Mouse (Mus musculus): ENCODE measurements around the gene Gpank1.
A peak's percentile ranks its signal among the peaks of the same experiment; 100 is the strongest.
"Not testable (repeated sequence)": the region's sequence is repeated elsewhere in the genome, so short reads cannot be mapped to it uniquely, and the experiment has no call there.

The Gpank1 gene

DNA sequence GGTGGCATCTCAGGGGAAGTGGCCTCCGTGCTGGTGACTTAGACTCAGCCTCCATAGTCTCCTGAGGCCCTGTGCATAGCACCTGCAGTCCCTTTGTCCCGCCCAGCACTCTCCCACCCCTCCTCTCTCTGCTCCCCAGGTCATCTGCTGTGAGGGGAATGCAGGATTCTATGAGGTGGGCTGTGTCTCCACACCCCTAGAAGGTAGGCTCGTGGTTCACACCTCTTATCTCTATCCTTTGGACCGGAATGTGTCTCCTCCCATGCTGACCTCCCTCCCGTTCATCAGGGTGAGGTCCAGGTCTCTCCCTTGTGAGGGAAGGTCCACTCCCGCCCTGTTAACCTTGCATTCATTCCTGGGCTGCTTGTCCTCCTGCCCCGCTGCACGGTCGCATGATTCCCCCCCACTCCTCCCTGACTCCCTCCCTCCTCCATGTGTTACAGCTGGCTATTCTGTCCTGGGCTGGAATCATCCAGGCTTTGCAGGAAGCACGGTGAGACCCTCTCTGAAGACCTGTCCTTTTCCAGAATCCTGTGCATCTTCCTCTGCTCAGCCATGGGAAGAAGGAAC is 21.0 kb upstream of the Gpank1 start:
- no peak for DNase-seq (ENCODE audit: low read depth)

DNA sequence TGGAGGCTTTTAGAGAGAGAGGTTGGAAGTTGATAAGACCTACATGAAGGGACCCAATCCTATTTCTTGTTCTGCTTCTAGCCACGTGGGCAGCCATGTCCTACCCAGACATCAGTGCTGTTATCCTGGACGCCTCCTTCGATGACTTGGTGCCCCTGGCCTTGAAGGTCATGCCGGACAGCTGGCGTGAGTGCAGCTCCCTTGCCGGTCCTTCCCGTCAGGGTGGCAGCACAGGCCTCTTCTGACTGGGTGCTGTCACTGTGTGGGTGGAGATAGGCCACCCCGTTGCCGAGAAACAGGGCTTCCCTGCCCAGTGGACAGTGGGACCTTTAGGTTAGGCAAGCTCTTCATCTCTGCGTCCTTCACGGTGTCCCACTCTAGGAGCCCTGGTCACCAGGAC is 20.1 kb upstream of the Gpank1 start:
- no peak for DNase-seq (ENCODE audit: low read depth)

DNA sequence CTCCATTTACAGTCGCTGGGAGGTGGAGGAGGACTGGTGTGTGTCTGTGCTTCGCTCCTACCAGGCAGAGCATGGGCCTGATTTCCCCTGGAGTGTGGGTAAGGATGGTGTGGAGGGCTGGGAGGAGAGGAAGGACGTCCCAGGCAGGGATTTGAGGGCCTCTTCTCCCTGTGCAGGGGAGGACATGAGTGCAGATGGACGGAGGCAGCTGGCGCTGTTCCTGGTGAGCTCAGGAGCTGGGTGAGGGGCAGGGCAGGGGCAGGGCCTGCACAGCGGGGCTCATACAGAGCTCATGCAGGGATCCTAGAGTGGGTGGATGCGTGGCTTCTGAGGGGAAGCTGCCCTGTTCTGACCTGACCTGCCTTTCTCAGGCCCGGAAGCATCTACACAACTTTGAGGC is 19.0 kb upstream of the Gpank1 start:
- no peak for DNase-seq (ENCODE audit: low read depth)

DNA sequence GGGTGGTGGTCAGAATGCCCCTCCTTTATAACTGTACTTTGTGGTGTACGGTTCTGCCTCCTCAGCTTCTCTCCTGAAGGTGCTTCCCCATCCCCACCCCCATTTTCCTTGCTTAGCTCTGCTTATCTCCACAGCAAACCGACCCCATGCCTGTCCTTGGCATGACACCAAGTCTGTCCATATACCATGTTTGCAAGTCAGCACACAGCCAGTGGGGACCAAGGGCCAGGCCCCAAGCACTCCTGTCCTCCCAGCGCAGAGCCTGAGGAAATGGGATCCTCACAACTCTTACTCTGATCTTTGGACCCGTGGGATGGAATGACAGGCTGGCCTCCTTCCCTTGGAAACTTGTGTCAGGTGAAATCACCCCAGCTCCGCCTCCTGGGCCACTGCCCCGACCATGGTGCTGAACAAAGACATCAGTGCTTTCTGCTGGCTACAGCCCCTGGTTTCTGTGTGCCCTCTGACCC is 18.0 kb upstream of the Gpank1 start:
- peak; percentile 53 for DNase-seq (ENCODE audit: low read depth)

DNA sequence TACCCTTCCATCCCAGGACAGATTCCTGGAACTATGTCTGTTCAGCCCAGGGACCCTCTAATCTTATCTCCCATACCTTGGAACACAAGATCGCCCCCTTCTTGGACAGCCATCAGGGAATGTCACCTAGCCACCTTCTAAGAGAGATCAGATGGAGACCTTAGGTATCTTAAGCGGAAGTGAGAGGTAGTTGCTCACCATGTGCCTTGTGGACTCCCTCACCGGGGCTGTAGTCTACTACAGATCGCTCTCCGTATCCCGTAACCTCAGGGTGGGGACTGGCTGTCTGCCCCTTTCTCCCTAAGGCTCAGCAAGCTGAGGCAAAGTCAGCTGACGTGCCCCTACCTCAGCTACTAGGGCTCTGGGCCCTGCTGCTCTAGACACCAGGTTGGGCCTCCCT is 17.2 kb upstream of the Gpank1 start:
- no peak for DNase-seq (ENCODE audit: low read depth)

DNA sequence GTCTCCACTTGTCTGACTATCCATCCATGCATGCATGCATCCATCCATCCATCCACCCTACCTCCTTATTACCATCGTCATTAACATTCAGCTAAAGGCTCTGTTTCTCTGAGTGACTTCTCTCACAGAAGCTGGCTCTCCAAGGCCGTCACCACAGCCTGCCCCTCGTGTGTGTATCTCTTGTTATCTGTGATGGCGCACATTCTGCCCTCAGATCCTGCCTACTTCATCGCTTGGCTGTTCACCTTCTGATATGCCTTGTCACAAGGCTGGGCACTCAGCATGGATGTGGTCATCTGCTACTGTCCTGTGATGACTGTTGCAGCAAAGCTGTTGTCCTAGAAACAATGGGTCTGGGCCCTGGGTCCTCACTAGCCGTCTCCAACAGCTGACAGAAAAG is 16.5 kb upstream of the Gpank1 start:
- no peak for DNase-seq (ENCODE audit: low read depth)

DNA sequence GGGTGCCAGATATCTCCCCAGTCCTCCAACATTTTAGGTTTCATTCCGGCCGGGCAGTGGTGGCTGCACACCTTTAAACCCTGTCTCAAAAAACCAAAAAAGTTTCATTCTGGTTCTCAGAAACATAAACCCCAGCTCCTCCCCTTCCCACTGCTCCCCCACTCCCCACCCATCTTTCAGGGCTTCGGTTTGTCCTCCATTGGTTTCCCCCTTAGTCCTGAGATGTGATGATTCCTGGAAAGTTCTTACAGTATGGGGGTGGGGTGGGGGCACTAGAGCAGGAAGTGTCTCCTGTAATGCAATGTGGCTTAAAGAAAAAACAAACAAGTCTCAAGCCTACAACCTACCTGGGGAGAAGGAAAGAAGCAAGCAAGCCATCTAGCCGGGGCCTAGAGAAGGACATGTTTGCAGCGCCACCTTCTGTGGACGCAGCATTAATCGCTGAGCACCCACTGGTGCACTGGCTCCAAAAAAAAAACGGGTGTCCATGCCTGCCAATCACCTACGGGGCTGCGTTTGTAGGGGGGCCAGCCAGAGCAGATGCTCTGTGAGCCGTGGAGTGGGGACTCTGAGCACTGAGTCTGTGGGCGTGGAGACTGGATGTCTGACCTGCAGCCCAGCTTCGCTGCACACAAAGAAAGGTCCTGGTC is 15.4 kb upstream of the Gpank1 start:
- DNase-seq (ENCODE audit: low read depth), result peak; percentile 64

DNA sequence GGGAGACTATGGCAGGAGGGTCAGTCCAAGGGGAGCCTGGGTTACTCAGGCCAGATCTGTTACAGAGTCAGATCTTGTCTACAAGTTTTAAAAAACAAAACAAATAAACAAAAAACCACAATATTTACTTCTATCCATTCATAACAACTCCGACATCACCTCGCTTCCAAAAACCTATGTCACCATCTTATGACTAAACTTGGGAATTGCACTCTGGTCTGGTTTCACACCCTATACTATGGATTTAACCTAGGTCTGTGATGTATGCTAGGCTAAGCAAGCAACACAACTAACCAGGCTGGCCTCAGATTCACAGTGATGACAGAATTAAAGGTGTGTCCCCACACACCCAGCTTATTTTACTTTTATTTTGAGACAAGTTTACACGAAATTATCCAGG is 14.7 kb upstream of the Gpank1 start:
- peak; percentile 47 for DNase-seq (ENCODE audit: low read depth)

DNA sequence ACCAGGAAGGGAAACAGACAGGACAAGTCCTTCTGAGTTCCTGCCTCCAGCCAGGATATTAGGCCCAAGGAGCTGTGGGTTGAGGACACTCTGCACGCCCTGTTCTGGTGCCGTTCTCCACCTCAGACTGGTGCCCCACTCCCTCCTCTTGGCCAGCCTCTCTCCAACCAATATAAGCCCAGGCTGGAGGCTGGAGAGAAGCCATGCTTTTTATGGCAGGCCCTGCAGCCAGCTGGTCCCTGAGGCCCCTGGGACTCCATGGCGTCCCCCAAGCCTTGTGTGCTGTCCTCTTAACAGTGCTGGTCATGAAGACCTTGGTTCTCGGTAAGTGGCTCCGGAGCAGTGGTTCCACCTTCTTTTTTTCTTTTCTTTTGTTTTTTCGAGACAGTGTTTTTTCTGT is 13.2 kb upstream of the Gpank1 start, which contains the start of gene Ly6g5c:
Gene Ly6g5c (plus strand): TSS at position 183 of the 400 bp plus-strand sequence.
- DNase-seq (ENCODE audit: low read depth), result no peak

DNA sequence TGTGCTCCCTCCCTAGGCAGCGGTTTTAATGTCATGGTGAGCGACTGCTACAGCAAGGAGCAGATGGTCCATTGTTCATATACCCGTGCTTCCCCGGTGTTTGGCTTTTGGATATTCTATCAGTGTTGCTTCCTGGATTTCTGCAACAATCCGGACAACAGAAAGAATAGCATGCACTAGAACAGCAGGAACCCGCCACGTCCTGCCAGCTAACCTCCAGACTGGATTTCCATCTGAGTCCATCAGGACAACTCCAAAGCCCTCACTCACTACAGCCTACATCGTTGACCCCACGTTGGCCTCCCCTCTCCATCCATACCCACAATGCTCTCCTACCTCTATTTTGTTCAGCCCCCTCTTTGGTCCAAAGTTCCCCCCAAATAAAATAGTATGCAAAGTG is 9.5 kb upstream of the Gpank1 start:
- DNase-seq (ENCODE audit: low read depth), result no peak

DNA sequence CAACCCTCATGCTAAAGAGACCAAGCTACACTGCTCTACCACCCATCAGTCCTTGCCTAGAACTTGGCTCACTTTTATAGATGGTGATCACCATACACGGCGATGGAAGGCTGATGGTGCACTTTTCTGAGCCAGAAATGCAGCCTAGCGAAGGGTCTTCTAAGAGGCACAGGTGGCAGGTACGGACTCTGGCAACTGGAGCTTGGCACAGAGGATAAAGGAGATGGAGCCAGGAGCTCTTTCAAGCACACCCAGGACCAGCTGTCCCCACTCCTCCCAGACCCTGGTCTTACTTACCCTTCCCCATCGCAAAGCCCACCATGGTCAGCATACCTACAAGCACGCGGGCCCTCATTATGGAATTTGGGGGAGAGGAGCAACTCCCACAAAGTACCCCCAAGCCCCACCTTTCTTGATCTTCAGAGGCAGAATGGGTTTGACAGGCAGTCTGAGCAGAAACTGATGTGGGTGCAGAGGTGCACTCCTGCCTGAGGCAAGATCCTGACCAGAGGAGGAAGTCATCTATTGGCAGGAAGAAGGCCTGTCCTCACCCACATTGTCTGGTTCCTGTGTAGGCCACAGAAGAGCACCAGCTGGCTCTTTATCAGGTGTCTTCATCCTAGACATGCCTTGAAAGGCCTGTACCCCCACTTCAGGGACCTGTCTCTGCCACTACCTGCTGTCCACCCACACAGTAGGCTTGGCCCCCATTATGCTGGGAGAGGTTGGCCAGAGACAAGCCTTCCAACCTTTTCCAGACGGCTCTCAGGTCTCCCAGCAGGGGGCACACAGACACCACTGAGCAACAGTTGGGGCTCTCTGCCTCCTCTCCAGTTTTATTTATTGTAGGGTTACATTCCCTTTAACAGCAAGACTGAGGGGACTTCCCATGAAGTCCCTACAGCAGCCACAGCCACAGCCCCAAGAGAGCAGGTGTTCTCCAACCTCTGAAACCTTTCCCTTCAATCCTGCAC is 5.9 kb upstream of the Gpank1 start, which contains the start of gene Ly6g5b:
Gene Ly6g5b (minus strand): TSS at position 383 of the 974 bp plus-strand sequence.
- DNase-seq (ENCODE audit: low read depth), result peak; percentile 72

DNA sequence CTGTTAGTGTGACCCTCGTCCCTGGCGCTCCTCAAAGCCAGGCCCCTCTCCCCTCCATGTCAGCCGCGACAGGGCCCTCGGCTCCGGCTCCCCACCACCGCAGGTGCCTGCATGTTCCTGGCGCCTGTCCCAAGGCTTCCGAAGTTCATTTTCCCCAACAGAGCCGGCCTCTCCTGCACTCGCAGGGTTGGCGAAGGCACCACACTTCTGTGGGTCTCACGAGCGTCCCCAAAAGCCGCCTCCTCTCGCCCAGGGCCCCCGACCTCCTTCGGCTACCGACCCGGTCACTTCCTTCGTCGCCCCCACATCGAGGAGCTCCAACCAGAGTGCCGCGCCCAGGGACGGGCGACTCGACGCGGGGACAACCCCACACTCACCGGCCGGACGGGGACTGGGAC is 511 bp upstream of the Gpank1 start:
- no peak for DNase-seq (ENCODE audit: low read depth)

DNA sequence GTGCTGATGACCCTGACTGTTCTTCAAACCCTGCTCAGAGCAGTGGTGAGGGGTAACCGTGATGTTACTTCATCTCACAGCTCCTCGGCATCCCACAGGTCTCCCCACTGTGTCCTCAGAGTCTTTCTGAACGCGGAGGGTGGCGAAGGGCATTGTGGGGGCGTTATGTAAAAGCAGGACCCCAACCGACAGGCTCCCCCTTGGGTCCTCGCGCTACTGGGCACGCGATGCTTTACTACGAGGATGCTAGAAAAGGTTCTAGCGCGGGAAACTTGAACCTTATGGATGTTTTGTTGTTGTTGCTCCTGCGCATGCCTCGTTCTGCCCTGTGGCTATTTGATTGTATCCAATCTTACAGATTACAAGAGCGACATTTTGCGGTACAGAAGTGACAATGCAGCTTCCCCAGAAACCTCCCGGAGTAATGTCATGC is 632 bp downstream of the Gpank1 start, which contains the start of gene Csnk2b:
Gene Csnk2b (minus strand): TSS at position 183 of the 433 bp plus-strand sequence.
- peak; percentile 82 for DNase-seq (ENCODE audit: low read depth)

DNA sequence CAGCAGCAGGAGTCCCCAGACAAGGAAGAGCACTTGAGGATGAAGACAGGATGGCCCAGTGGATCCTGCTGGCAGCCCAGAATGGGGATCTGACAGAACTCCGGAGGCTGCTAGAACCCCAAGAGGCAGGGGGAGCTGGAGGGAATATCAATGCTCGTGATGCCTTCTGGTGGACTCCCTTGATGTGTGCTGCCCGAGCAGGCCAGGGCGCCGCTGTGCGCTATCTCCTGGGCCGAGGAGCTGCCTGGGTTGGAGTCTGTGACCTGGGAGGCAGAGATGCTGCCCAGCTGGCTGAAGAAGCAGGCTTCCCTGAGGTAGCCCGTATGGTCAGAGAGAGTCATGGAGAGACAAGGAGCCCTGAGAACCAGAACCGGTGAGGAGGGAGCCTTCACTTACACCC is 2.0 kb downstream of the Gpank1 start:
- not testable (repeated sequence) for DNase-seq (ENCODE audit: low read depth)

DNA sequence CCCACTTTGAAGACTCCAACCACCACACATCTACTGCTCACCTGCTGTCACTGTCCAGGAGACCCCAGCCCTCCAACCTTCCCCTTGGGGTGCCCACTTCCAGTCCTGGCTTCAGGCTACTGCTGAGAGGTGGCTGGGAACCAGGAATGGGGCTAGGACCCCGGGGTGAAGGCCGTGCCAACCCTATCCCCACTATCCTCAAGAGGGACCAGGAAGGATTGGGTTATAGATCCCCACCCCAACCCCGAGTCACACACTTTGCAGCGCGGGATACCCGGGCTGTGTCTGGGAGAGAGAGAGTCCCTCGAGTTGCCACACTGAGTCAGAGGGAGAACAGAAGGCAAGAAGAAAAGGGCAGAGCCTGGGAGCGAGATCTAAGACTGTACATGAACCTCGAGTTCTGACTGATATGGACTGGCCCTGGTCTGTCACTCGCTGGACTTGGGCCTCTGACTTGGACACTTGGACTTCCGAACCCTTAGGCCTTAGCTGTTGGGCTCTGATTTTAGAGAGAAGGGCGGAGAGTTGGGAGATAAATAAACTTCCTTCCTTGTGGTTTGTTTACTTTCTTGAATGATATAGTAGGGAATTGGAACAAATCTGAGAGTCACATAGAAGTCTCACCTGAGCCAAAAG is 3.1 kb downstream of the Gpank1 start:
- not testable (repeated sequence) for DNase-seq (ENCODE audit: low read depth)

DNA sequence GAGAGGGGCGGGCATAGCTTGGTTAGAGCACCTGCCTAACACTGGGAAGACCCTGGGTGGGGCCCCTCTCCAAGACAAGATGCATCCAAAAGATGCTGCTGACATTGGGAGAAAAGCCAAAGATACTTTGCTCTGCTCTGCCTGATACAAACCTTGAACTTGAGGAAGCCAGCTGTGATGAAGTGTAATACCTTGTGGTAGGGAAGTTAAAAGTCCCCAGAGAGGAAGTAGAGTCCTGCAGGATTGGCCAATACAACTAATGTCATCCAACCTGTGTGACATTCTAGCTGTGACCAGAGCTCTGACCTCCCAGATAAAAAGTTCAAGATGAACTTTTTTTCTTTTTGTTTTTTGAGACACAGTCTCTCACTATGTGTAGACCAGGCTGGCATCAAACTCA is 3.8 kb downstream of the Gpank1 start:
- peak; percentile 53 for DNase-seq (ENCODE audit: low read depth)

DNA sequence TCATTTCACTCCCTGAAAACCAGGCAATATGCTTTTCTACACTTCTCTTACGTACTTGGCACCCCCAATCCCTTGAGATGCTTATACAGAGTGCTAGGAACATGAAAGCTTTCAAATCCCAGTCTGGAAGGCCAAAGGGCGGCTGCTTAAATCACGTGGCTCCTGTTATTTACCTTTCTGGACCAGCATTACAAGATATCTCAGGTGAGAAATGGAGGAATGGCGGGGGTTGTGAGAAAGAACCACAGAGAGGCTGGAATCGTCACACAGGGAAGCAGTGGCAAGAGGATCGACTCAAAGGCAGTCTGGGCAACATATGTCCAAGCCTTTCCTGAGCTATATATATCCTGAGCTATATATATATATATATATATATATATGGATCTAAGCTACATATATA is 4.3 kb downstream of the Gpank1 start:
- no peak for DNase-seq (ENCODE audit: low read depth)

DNA sequence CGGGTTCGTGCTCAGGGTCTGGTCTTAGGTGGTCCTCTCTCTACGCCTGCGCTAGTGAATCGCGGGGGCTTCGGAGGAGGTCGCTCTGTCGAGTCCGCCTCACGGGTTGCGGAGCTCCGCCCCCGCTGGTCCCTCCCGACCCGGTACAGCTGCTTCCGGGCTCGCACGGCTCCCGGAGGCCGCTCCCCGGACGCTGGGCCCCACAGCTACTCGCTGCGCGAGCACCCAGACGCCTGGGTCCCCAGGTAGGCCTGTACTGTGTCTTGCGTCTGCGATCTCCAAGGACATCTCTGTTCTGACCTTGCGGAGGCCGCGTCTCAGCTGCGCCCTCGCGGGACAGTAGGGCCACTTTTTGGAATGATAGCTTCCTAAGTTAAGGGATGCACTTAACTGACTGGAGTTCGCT is 5.0 kb downstream of the Gpank1 start, which contains the start of gene D17H6S53E:
Gene D17H6S53E (plus strand): TSS at position 168 of the 406 bp plus-strand sequence.
- peak; percentile 66 for DNase-seq (ENCODE audit: low read depth)

DNA sequence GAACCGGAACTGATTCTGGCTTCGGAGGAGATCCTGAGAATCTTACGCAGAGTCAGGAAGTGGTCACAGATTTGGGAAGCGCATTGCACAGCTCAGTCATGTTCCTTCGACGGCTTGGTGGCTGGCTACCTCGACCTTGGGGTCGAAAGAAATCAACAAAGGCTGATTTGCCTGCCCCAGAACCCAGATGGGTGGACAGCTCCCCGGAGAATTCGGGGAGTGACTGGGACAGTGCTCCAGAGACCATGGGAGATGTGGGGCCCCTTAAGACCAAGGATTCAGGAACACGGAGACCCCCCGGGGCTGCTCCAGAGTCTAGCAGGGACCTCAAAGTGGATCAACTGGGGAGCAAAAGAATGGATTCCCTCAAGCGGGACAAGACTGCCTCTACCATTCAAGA is 5.8 kb downstream of the Gpank1 start:
- DNase-seq (ENCODE audit: low read depth), result peak; percentile 63

DNA sequence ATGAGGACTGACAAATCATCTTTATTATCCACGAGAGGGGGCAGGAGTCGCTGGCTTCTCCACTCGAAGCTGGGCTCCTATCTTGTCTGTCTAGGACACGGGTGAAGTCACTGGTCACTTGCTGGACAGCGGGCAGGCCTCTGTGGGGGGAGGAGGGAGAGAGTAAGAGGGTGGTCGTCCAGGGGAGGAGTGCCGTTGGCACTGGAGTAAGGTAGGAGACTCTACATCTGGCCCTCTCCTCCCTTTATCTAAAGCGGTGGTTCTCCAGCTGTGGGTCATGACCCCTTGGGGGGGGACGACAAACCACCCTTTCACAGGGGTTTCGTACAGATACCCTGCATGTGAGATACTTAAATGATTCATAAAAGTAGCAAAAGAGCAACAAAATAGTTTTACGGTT is 7.7 kb downstream of the Gpank1 start:
- DNase-seq (ENCODE audit: low read depth), result no peak

DNA sequence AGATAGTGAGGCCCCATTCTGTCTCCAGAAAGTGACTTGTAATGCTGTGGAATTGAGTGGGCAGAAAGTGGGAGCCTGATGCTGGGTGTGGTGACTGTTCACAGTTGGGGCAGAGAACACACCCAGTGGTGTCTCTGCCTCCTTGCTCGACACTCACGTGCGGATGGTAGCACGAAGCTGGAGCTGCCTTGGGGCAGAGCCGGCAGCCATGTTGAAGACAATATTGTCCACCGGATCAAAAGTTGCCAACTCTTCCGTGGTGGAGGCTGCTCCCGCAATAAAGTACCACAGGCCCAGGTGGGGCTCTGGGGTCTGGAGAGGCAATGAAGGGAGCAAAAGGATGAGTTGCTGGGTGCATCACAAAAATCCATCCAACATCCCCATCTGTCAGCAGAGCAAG is 9.8 kb downstream of the Gpank1 start:
- no peak for DNase-seq (ENCODE audit: low read depth)
